Mouse (Mus musculus): ENCODE results near the gene Cd4. TPM values are rescaled to one million over a fixed set of nuclear protein-coding genes. Genes with fewer than 3 reads are reported as not detected.

Gene Cd4
- polyA plus RNA-seq, 1 experiment: not detected

GRCm38 (mm10) chr6:124881821-124882220, 6.2 kb downstream of the Cd4 start:
- peaks cover 18% of the 10 kb centered on the region for H3K27me3 ChIP-seq (ENCODE audit: control insufficient read depth, insufficient read depth, insufficient read length)
- H3K36me3 ChIP-seq (ENCODE audit: control insufficient read depth, insufficient read depth): no peaks in the 10 kb centered on the region
- TF ChIP-seq MYOG (IDR thresholded peaks at IDR 0.05; ENCODE audit: control insufficient read depth in 1 of 3, insufficient read depth in 1 of 3, insufficient read length in 2 of 3, low read depth in 2 of 3): no peak
- TF ChIP-seq CEBPB (IDR thresholded peaks at IDR 0.05; ENCODE audit: insufficient read depth, poor library complexity, severe bottlenecking): no peak
- TF ChIP-seq SRF (IDR thresholded peaks at IDR 0.05; ENCODE audit: control insufficient read depth, insufficient read length, low read depth): no peak
- no peak for TF ChIP-seq REST (IDR thresholded peaks at IDR 0.05; ENCODE audit: insufficient read depth, insufficient read length)
- no peak for TF ChIP-seq POLR2A (IDR thresholded peaks at IDR 0.05; ENCODE audit: insufficient read length, low read depth)
- TF ChIP-seq MYOD1 (IDR thresholded peaks at IDR 0.05; ENCODE audit: control insufficient read depth in 1 of 3, insufficient read length in 2 of 3, low read depth in 2 of 3): no peak
- no peak for TF ChIP-seq MAX (IDR thresholded peaks at IDR 0.05; ENCODE audit: low read depth)
- TF ChIP-seq POLR2AphosphoS2 (IDR thresholded peaks at IDR 0.05; ENCODE audit: insufficient read length, low read depth): no peak
- no peak for TF ChIP-seq USF1 (IDR thresholded peaks at IDR 0.05; ENCODE audit: low read depth)
- TF ChIP-seq E2F4 (IDR thresholded peaks at IDR 0.05; ENCODE audit: insufficient read depth): no peak
- no peak for TF ChIP-seq TCF12 (IDR thresholded peaks at IDR 0.05; ENCODE audit: insufficient read depth, poor library complexity, severe bottlenecking)
- H3K4me2 ChIP-seq (ENCODE audit: low read depth): no peak overlapping the region
- H3K79me2 ChIP-seq (ENCODE audit: control insufficient read depth, insufficient read depth): no peaks in the 10 kb centered on the region
- no peak overlapping the region for H3ac ChIP-seq (ENCODE audit: control insufficient read depth, insufficient read length)
- no peak overlapping the region for H3K4me3 ChIP-seq

GRCm38 (mm10) chr6:124879390-124879789, 8.6 kb downstream of the Cd4 start:
- H3K4me3 ChIP-seq: no peak overlapping the region
- H3K79me2 ChIP-seq (ENCODE audit: control insufficient read depth, insufficient read depth): no peaks in the 10 kb centered on the region
- no peak overlapping the region for H3ac ChIP-seq (ENCODE audit: control insufficient read depth, insufficient read length)
- H3K36me3 ChIP-seq (ENCODE audit: control insufficient read depth, insufficient read depth): no peaks in the 10 kb centered on the region
- peaks cover 31% of the 10 kb centered on the region for H3K27me3 ChIP-seq (ENCODE audit: control insufficient read depth, insufficient read depth, insufficient read length)
- no peak overlapping the region for H3K4me2 ChIP-seq (ENCODE audit: low read depth)
- TF ChIP-seq TCF12 (IDR thresholded peaks at IDR 0.05; ENCODE audit: insufficient read depth, poor library complexity, severe bottlenecking) (no peak), MYOD1 (IDR thresholded peaks at IDR 0.05; ENCODE audit: control insufficient read depth in 1 of 3, insufficient read length in 2 of 3, low read depth in 2 of 3) (peak in 2 of 3 experiments; percentile 7 to 34)

- no peaks in the 10 kb centered on the region for H3K79me2 ChIP-seq (ENCODE audit: control insufficient read depth, insufficient read depth)
- H3ac ChIP-seq (ENCODE audit: control insufficient read depth, insufficient read length): no peak overlapping the region
- peaks cover 57% of the 10 kb centered on the region for H3K27me3 ChIP-seq (ENCODE audit: control insufficient read depth, insufficient read depth, insufficient read length)
- no peak overlapping the region for H3K4me3 ChIP-seq
- H3K4me2 ChIP-seq (ENCODE audit: low read depth): no peak overlapping the region
- TF ChIP-seq SRF (IDR thresholded peaks at IDR 0.05; ENCODE audit: control insufficient read depth, insufficient read length, low read depth): no peak
- TF ChIP-seq CEBPB (IDR thresholded peaks at IDR 0.05; ENCODE audit: insufficient read depth, poor library complexity, severe bottlenecking): no peak
- no peak for TF ChIP-seq MAX (IDR thresholded peaks at IDR 0.05; ENCODE audit: low read depth)
- TF ChIP-seq REST (IDR thresholded peaks at IDR 0.05; ENCODE audit: insufficient read depth, insufficient read length): no peak
- TF ChIP-seq E2F4 (IDR thresholded peaks at IDR 0.05; ENCODE audit: insufficient read depth): no peak
- no peak for TF ChIP-seq MYOG (IDR thresholded peaks at IDR 0.05; ENCODE audit: control insufficient read depth in 1 of 3, insufficient read depth in 1 of 3, insufficient read length in 2 of 3, low read depth in 2 of 3)
- TF ChIP-seq POLR2A (IDR thresholded peaks at IDR 0.05; ENCODE audit: insufficient read length, low read depth): no peak
- no peak for TF ChIP-seq TCF3 (IDR thresholded peaks at IDR 0.05; ENCODE audit: insufficient read length, low read depth)
- no peak for TF ChIP-seq USF1 (IDR thresholded peaks at IDR 0.05; ENCODE audit: low read depth)
- no peak for TF ChIP-seq POLR2AphosphoS2 (IDR thresholded peaks at IDR 0.05; ENCODE audit: insufficient read length, low read depth)
- no peak for TF ChIP-seq TCF12 (IDR thresholded peaks at IDR 0.05; ENCODE audit: insufficient read depth, poor library complexity, severe bottlenecking)
- no peak for TF ChIP-seq MYOD1 (IDR thresholded peaks at IDR 0.05; ENCODE audit: control insufficient read depth in 1 of 3, insufficient read length in 2 of 3, low read depth in 2 of 3)
- no peaks in the 10 kb centered on the region for H3K36me3 ChIP-seq (ENCODE audit: control insufficient read depth, insufficient read depth)
Observed at GRCm38 (mm10) chr6:124874348-124874747, 13.7 kb downstream of the Cd4 start.

DNA sequence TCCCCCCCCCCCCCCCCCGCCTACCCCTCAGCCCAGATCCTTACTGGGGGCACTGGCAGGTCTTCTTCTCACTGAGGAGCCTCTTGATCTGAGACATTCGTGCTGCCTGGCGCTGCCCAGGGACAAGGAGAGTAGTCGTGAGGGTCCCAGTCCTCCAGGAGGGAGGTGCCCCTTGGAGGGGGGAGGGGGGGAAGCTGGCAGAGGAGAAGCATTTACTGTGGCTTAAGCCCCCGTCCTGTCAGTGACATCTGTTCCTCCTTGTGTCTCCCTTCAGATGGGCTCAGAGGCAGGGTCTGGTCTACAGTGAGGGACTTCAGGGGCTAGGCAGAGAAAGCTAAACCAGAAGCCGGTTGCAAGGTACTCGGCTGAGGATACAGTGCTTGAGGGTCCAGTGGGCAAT, 21.5 kb downstream of the Cd4 start:
- Histone ChIP-seq H3K27me3 (ENCODE audit: control insufficient read depth, insufficient read depth, insufficient read length) (peaks cover 76% of the 10 kb centered on the region), H3K36me3 (ENCODE audit: control insufficient read depth, insufficient read depth) (no peaks in the 10 kb centered on the region), H3K4me3 (no peak overlapping the region), H3K4me2 (ENCODE audit: low read depth) (no peak overlapping the region), H3ac (ENCODE audit: control insufficient read depth, insufficient read length) (no peak overlapping the region), H3K79me2 (ENCODE audit: control insufficient read depth, insufficient read depth) (no peaks in the 10 kb centered on the region)
- TF ChIP-seq TCF12 (IDR thresholded peaks at IDR 0.05; ENCODE audit: insufficient read depth, poor library complexity, severe bottlenecking): no peak
- TF ChIP-seq POLR2AphosphoS2 (IDR thresholded peaks at IDR 0.05; ENCODE audit: insufficient read length, low read depth): no peak
- no peak for TF ChIP-seq SRF (IDR thresholded peaks at IDR 0.05; ENCODE audit: control insufficient read depth, insufficient read length, low read depth)
- TF ChIP-seq E2F4 (IDR thresholded peaks at IDR 0.05; ENCODE audit: insufficient read depth): no peak

GRCm38 (mm10) chr6:124865766-124866362, 22.2 kb downstream of the Cd4 start:
- no peak overlapping the region for H3K4me2 ChIP-seq (ENCODE audit: low read depth)
- peaks cover 81% of the 10 kb centered on the region for H3K27me3 ChIP-seq (ENCODE audit: control insufficient read depth, insufficient read depth, insufficient read length)
- TF ChIP-seq REST (IDR thresholded peaks at IDR 0.05; ENCODE audit: insufficient read depth, insufficient read length) (no peak), MAX (IDR thresholded peaks at IDR 0.05; ENCODE audit: low read depth) (no peak), TCF12 (IDR thresholded peaks at IDR 0.05; ENCODE audit: insufficient read depth, poor library complexity, severe bottlenecking) (no peak), MYOD1 (IDR thresholded peaks at IDR 0.05; ENCODE audit: control insufficient read depth in 1 of 3, insufficient read length in 2 of 3, low read depth in 2 of 3) (no peak), POLR2A (IDR thresholded peaks at IDR 0.05; ENCODE audit: insufficient read length, low read depth) (no peak), SRF (IDR thresholded peaks at IDR 0.05; ENCODE audit: control insufficient read depth, insufficient read length, low read depth) (no peak), POLR2AphosphoS2 (IDR thresholded peaks at IDR 0.05; ENCODE audit: insufficient read length, low read depth) (no peak), TCF3 (IDR thresholded peaks at IDR 0.05; ENCODE audit: insufficient read length, low read depth) (no peak), USF1 (IDR thresholded peaks at IDR 0.05; ENCODE audit: low read depth) (no peak), MYOG (IDR thresholded peaks at IDR 0.05; ENCODE audit: control insufficient read depth in 1 of 3, insufficient read depth in 1 of 3, insufficient read length in 2 of 3, low read depth in 2 of 3) (no peak), E2F4 (IDR thresholded peaks at IDR 0.05; ENCODE audit: insufficient read depth) (no peak), CEBPB (IDR thresholded peaks at IDR 0.05; ENCODE audit: insufficient read depth, poor library complexity, severe bottlenecking) (no peak)
- no peak overlapping the region for H3ac ChIP-seq (ENCODE audit: control insufficient read depth, insufficient read length)
- no peaks in the 10 kb centered on the region for H3K79me2 ChIP-seq (ENCODE audit: control insufficient read depth, insufficient read depth)
- H3K4me3 ChIP-seq: no peak overlapping the region
- no peaks in the 10 kb centered on the region for H3K36me3 ChIP-seq (ENCODE audit: control insufficient read depth, insufficient read depth)

All from myocyte (in vitro differentiated cells).